Mouse (Mus musculus): Measurements from ENCODE around the gene Lsm14b.

- TF ChIP-seq CTCF (IDR thresholded peaks at IDR 0.05 in 2 of 3, conservative IDR thresholded peaks at IDR 0.05 in 1 of 3; ENCODE audit: control insufficient read depth in 1 of 3, insufficient read depth in 1 of 3, low read depth in 2 of 3, low read length in 3 of 3, poor library complexity in 1 of 3, severe bottlenecking in 1 of 3), result no peak
- TF ChIP-seq POLR2A (IDR thresholded peaks at IDR 0.05; ENCODE audit: control insufficient read depth in 1 of 2, insufficient read depth in 1 of 2, low read depth in 1 of 2, low read length in 2 of 2, poor library complexity in 1 of 2), result no peak
- no peak for TF ChIP-seq POLR2AphosphoS5 (IDR thresholded peaks at IDR 0.05; ENCODE audit: borderline replicate concordance, low read depth, low read length)
- TF ChIP-seq EP300 (IDR thresholded peaks at IDR 0.05; ENCODE audit: low read depth in 1 of 2, low read length in 2 of 2), result no peak
- TF ChIP-seq NRF1 (IDR thresholded peaks at IDR 0.05; ENCODE audit: insufficient read depth, low read depth, low read length, poor library complexity, severe bottlenecking), result no peak
- TF ChIP-seq GABPA (IDR thresholded peaks at IDR 0.05; ENCODE audit: low read depth, low read length), result no peak
- TF ChIP-seq HCFC1 (IDR thresholded peaks at IDR 0.05; ENCODE audit: low read depth, low read length), result no peak
- TF ChIP-seq TAL1 (IDR thresholded peaks at IDR 0.05; ENCODE audit: low read length), result no peak
- TF ChIP-seq MAFK (IDR thresholded peaks at IDR 0.05; ENCODE audit: borderline replicate concordance, low read depth, low read length), result no peak
These were observed 23.3 kb downstream of the Lsm14b start for GRCm38 (mm10) chr2:180047980-180048635.
